Mouse (Mus musculus) 3T3-L1 (cell line): Measurements from ENCODE around the gene Sult2a6.

Experiments used
- DNase-seq: peaks from one replicate; pipeline ENCODE4 v3.0.0-alpha.2; 2015; ENCODE audit warnings: low read depth, low spot score

Sult2a6 gene

GRCm38 (mm10) chr7:14254770-14255169 is at the start of gene Sult2a6:
Sult2a6 (minus strand) TSS chr7:14254870.
- no peak for DNase-seq

- no peak for DNase-seq
These were observed 39.4 kb downstream of the Sult2a6 start for GRCm38 (mm10) chr7:14215231-14215630.

GRCm38 (mm10) chr7:14203417-14203816 is 51.3 kb downstream of the Sult2a6 start:
- no peak for DNase-seq

- no peak for DNase-seq
These were observed 52.2 kb downstream of the Sult2a6 start for GRCm38 (mm10) chr7:14202487-14202886.
